Mouse (Mus musculus) midbrain, embryonic 12.5 days (tissue): ENCODE results near the gene Jazf1. TPM values are rescaled to one million over a fixed set of nuclear protein-coding genes. Genes with fewer than 3 reads are reported as not detected.

ENCODE experiments used
- ATAC-seq: fragments of 200-750 bp; cut with Nextera tagmentation; 2 replicates; pipeline ENCODE4 v1.8.0; 2017; ENCODE audit warnings: low read depth, moderate TSS enrichment, moderate library complexity; ENCODE audit not compliant: low FRiP score
- H3K27ac ChIP-seq: fragments of 300-500 bp; sonication (generic); replicated peaks from 2 replicates; pipeline ENCODE4 v1.5.1; 2016; ENCODE audit warnings: mild to moderate bottlenecking
- H3K27me3 ChIP-seq: fragments of 300-500 bp; sonication (generic); 2 replicates; pipeline ENCODE4 v1.6.1; 2016; ENCODE audit warnings: mild to moderate bottlenecking
- H3K36me3 ChIP-seq: fragments of 300-500 bp; sonication (generic); 2 replicates; pipeline ENCODE4 v1.6.1; 2016
- H3K4me1 ChIP-seq: fragments of 300-500 bp; sonication (generic); 2 replicates; pipeline ENCODE4 v1.6.1; 2016
- H3K4me2 ChIP-seq: fragments of 300-500 bp; sonication (generic); replicated peaks from 2 replicates; pipeline ENCODE4 v1.6.1; 2016; ENCODE audit warnings: mild to moderate bottlenecking, moderate library complexity
- H3K4me3 ChIP-seq: fragments of 300-500 bp; sonication (generic); 2 replicates; pipeline ENCODE4 v1.5.1; 2016; ENCODE audit warnings: mild to moderate bottlenecking
- H3K9ac ChIP-seq: fragments of 300-500 bp; sonication (generic); replicated peaks from 2 replicates; pipeline ENCODE4 v1.6.1; 2016; ENCODE audit warnings: mild to moderate bottlenecking, moderate library complexity
- H3K9me3 ChIP-seq: fragments of 300-500 bp; sonication (generic); 2 replicates; pipeline ENCODE4 v1.6.1; 2016; ENCODE audit warnings: mild to moderate bottlenecking
- WGBS: fragments of 180-500 bp; shearing (Covaris S2); methylation state at CpG from one replicate; pipeline ENCODE4 v1.1.7; 2016; 5-methylcytosine and 5-hydroxymethylcytosine counted together
- polyA plus RNA-seq: library from polyadenylated mRNA; unstranded; fragments of >200 nt; fragmentation: Nextera tagmentation; extraction: Ambion mirVana; gene quantifications from 2 replicates; pipeline ENCODE4 v1.2.1, GENCODE M21; 2016

Jazf1 gene
- polyA plus RNA-seq, 1 experiment from 2014 or later = 12.3 TPM

GRCm38 (mm10) chr6:53045501-53045900 lies 22.9 kb downstream of the Jazf1 start:
- no peaks in the 10 kb centered on the region for H3K36me3 ChIP-seq
- H3K4me3 ChIP-seq = no peak overlapping the region
- no peak overlapping the region for H3K27ac ChIP-seq
- H3K9me3 ChIP-seq = no peaks in the 10 kb centered on the region
- 81% methylated on average over 2 of the region's 2 CpGs for WGBS
- no peaks in the 10 kb centered on the region for H3K27me3 ChIP-seq
- 0 out of 2 replicates have a peak, but pooled peaks cover 3% of the 10 kb centered on the region for H3K4me1 ChIP-seq
- H3K4me2 ChIP-seq = no peak overlapping the region
- ATAC-seq = no peak
- H3K9ac ChIP-seq = no peak overlapping the region

- Histone ChIP-seq H3K9me3 (no peaks in the 10 kb centered on the region), H3K4me1 (no peaks in the 10 kb centered on the region), H3K4me3 (no peak overlapping the region), H3K4me2 (no peak overlapping the region), H3K9ac (no peak overlapping the region), H3K27ac (no peak overlapping the region), H3K27me3 (no peaks in the 10 kb centered on the region), H3K36me3 (no peaks in the 10 kb centered on the region)
- no peak for ATAC-seq
- WGBS = 83% methylated on average over 3 of the region's 3 CpGs
Observed at GRCm38 (mm10) chr6:53038176-53038575, 30.3 kb downstream of the Jazf1 start.

GRCm38 (mm10) chr6:53034362-53035011 lies 33.9 kb downstream of the Jazf1 start:
- no peak overlapping the region for H3K4me3 ChIP-seq
- H3K9me3 ChIP-seq = no peaks in the 10 kb centered on the region
- ATAC-seq = no peak
- no peaks in the 10 kb centered on the region for H3K36me3 ChIP-seq
- H3K4me2 ChIP-seq = no peak overlapping the region
- 85% methylated on average over 6 of the region's 6 CpGs for WGBS
- no peaks in the 10 kb centered on the region for H3K4me1 ChIP-seq
- no peak overlapping the region for H3K27ac ChIP-seq
- H3K9ac ChIP-seq = no peak overlapping the region
- no peaks in the 10 kb centered on the region for H3K27me3 ChIP-seq

DNA sequence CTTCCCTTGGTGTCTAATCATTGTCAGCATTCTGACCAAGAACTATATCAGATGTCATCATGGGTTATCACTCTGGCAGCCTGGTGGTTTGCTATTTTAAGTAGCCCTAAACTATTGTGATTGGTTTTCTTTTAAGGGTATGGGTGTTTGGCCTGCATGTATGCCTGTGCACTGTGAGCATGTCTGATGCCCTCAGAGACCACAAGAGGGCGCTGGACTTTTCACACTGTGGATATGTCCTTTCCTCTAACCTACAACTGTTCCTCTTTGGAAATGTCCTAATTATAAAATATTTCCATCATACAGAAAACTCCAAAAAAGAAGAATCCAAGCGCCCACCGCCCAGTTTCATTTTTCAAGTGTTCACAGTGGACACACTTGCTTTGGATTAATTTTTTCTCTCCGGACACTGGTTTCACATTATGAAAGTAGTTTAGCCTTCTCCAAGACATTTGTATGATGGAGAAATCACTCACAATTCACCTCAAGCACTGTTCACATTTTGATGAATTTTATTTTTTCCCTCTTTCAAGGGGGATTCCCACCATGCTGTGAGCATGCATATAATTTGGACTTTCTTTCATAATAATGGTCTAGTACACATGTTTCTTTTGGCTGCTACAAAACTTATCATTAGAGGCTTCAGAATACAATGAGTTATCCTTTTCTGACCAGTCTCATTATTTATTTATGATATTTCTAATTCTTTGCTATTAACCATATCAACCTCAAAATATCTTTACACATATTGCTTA lies 35.5 kb downstream of the Jazf1 start:
- no peak for ATAC-seq
- 70% methylated on average over 4 of the region's 4 CpGs for WGBS

DNA sequence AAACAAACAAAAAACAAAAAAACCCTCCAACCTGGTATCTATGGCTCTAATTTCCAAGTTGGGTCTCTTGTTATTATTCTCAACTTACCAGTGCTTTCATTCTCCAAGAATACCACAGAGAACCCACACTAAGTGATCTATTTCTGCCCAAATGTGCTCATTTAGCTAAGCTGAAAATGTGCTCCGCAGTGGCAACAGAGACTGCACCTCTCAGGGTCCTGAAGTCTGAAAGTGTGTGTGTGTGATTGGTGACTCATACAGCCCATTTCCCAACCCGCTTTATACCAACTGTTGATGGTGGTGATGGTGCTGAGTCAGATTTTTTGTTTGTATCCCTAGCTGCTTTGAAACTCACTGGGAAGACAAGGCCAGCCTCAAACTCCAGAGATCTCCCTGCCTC lies 46.4 kb downstream of the Jazf1 start:
- H3K4me1 ChIP-seq = 0 out of 2 replicates have a peak, but pooled peaks cover 3% of the 10 kb centered on the region
- no peak overlapping the region for H3K27ac ChIP-seq
- H3K4me2 ChIP-seq = no peak overlapping the region
- ATAC-seq = no peak
- H3K27me3 ChIP-seq = no peaks in the 10 kb centered on the region
- no peaks in the 10 kb centered on the region for H3K36me3 ChIP-seq
- H3K9ac ChIP-seq = no peak overlapping the region
- H3K9me3 ChIP-seq = no peaks in the 10 kb centered on the region
- 94% methylated on average over 2 of the region's 2 CpGs for WGBS
- no peak overlapping the region for H3K4me3 ChIP-seq

More for the DNA sequence above, 35.5 kb downstream of the Jazf1 start:
- no peak overlapping the region for H3K4me2 ChIP-seq
- H3K36me3 ChIP-seq = no peaks in the 10 kb centered on the region
- no peak overlapping the region for H3K4me3 ChIP-seq
- no peak overlapping the region for H3K9ac ChIP-seq
- H3K27ac ChIP-seq = no peak overlapping the region
- no peaks in the 10 kb centered on the region for H3K27me3 ChIP-seq
- no peaks in the 10 kb centered on the region for H3K9me3 ChIP-seq
- H3K4me1 ChIP-seq = no peaks in the 10 kb centered on the region

DNA sequence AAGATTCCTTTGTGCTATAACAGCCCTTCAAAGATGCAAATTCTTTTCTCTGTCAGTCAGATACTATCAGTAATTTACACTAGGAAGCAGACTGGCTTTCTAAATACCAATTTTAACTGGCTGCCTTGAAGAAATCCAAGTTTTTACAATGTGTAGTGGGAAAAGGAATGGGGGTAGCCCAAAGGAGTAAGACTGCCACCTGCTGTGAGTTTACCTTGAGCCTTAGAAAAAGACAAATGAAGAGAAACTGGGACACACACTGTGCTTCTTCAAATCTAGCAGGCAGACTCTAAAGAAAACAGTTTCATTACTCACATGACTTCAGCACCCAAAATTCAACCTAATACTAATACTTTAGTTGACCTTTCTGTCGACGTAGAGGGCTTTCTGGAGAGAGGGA lies 47.4 kb downstream of the Jazf1 start:
- 57% methylated on average over 2 of the region's 2 CpGs for WGBS
- Histone ChIP-seq H3K4me2 (no peak overlapping the region), H3K4me1 (0 out of 2 replicates have a peak, but pooled peaks cover 3% of the 10 kb centered on the region), H3K27me3 (no peaks in the 10 kb centered on the region), H3K9ac (no peak overlapping the region), H3K9me3 (no peaks in the 10 kb centered on the region), H3K4me3 (no peak overlapping the region), H3K27ac (no peak overlapping the region), H3K36me3 (no peaks in the 10 kb centered on the region)
- no peak for ATAC-seq

GRCm38 (mm10) chr6:53017357-53018205 lies 50.9 kb downstream of the Jazf1 start:
- Histone ChIP-seq H3K4me2 (no peak overlapping the region), H3K9ac (no peak overlapping the region), H3K27me3 (no peaks in the 10 kb centered on the region), H3K36me3 (no peaks in the 10 kb centered on the region), H3K27ac (no peak overlapping the region), H3K9me3 (no peaks in the 10 kb centered on the region), H3K4me1 (peaks cover 8% of the 10 kb centered on the region; the same call in 1 of the 2 replicates), H3K4me3 (no peak overlapping the region)
- no peak for ATAC-seq
- WGBS = 47% methylated on average over 4 of the region's 4 CpGs

- Histone ChIP-seq H3K4me3 (no peak overlapping the region), H3K9me3 (no peaks in the 10 kb centered on the region), H3K36me3 (no peaks in the 10 kb centered on the region), H3K27ac (no peak overlapping the region), H3K9ac (no peak overlapping the region), H3K4me2 (no peak overlapping the region), H3K27me3 (no peaks in the 10 kb centered on the region), H3K4me1 (peaks cover 5% of the 10 kb centered on the region; the same call in 1 of the 2 replicates)
- ATAC-seq = no peak
- WGBS = 80% methylated on average over 9 of the region's 9 CpGs
Observed at GRCm38 (mm10) chr6:53014460-53015455, 53.7 kb downstream of the Jazf1 start.

- no peak overlapping the region for H3K4me3 ChIP-seq
- no peaks in the 10 kb centered on the region for H3K36me3 ChIP-seq
- 78% methylated on average over 2 of the region's 2 CpGs for WGBS
- no peak overlapping the region for H3K4me2 ChIP-seq
- H3K27me3 ChIP-seq = no peaks in the 10 kb centered on the region
- H3K27ac ChIP-seq = no peak overlapping the region
- no peaks in the 10 kb centered on the region for H3K9me3 ChIP-seq
- no peak overlapping the region for H3K9ac ChIP-seq
- ATAC-seq = no peak
- peaks cover 5% of the 10 kb centered on the region; the same call in 1 of the 2 replicates for H3K4me1 ChIP-seq
Observed at GRCm38 (mm10) chr6:53010286-53010685, 58.1 kb downstream of the Jazf1 start.

GRCm38 (mm10) chr6:53006032-53006431 lies 62.4 kb downstream of the Jazf1 start:
- no peaks in the 10 kb centered on the region for H3K4me1 ChIP-seq
- no peak overlapping the region for H3K9ac ChIP-seq
- H3K4me3 ChIP-seq = no peak overlapping the region
- H3K36me3 ChIP-seq = no peaks in the 10 kb centered on the region
- H3K9me3 ChIP-seq = no peaks in the 10 kb centered on the region
- ATAC-seq = no peak
- 63% methylated on average over 3 of the region's 3 CpGs for WGBS
- no peak overlapping the region for H3K4me2 ChIP-seq
- H3K27ac ChIP-seq = no peak overlapping the region
- H3K27me3 ChIP-seq = no peaks in the 10 kb centered on the region

DNA sequence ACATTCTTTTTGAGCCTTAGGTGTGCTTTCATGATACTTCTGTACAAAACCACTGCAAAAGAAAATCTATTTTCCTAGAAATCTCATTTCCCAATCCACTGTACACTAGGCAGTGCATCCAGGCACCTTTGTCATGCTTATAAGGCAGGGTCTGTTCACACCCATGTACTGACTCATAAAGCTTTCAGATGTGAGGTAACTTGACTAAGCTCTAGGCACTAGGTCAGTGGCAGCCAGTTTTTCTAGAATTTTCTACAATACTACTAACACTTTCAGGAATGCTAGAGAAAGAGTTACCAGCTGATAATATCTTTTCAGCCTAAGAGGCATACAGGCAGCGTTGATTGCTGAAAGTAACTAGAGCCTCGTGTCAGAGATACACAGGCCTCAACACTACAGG lies 62.9 kb downstream of the Jazf1 start:
- no peaks in the 10 kb centered on the region for H3K27me3 ChIP-seq
- H3K9ac ChIP-seq = no peak overlapping the region
- WGBS = 90% methylated on average over 2 of the region's 2 CpGs
- no peak overlapping the region for H3K4me3 ChIP-seq
- no peaks in the 10 kb centered on the region for H3K9me3 ChIP-seq
- H3K4me2 ChIP-seq = no peak overlapping the region
- no peak overlapping the region for H3K27ac ChIP-seq
- no peaks in the 10 kb centered on the region for H3K4me1 ChIP-seq
- ATAC-seq = no peak
- no peaks in the 10 kb centered on the region for H3K36me3 ChIP-seq
